Mouse (Mus musculus) neural tube, embryonic 15.5 days (tissue): ENCODE data around the gene Lpp. TPM values are rescaled to one million over a fixed set of nuclear protein-coding genes. Genes with fewer than 3 reads are reported as not detected.

Source experiments
- ATAC-seq: fragments of 200-750 bp; cut with Nextera tagmentation; 2 replicates; pipeline ENCODE4 v1.8.0; 2017; ENCODE audit warnings: mild to moderate bottlenecking, moderate TSS enrichment, moderate library complexity; ENCODE audit not compliant: low FRiP score
- H3K27ac ChIP-seq: fragments of 300-500 bp; sonication (generic); replicated peaks from 2 replicates; pipeline ENCODE4 v1.5.1; 2015; ENCODE audit warnings: mild to moderate bottlenecking, inconsistent platforms
- H3K27me3 ChIP-seq: fragments of 300-500 bp; sonication (generic); replicated peaks from 2 replicates; pipeline ENCODE4 v1.6.1; 2015; ENCODE audit warnings: inconsistent platforms
- H3K36me3 ChIP-seq: fragments of 300-500 bp; sonication (generic); 2 replicates; pipeline ENCODE4 v1.6.1; 2015; ENCODE audit warnings: inconsistent platforms
- H3K4me1 ChIP-seq: fragments of 300-500 bp; sonication (generic); 2 replicates; pipeline ENCODE4 v1.6.1; 2015; ENCODE audit warnings: inconsistent platforms
- H3K4me2 ChIP-seq: fragments of 300-500 bp; sonication (generic); 2 replicates; pipeline ENCODE4 v1.6.1; 2015; ENCODE audit warnings: inconsistent platforms, mild to moderate bottlenecking, moderate library complexity
- H3K4me3 ChIP-seq: fragments of 300-500 bp; sonication (generic); replicated peaks from 2 replicates; pipeline ENCODE4 v1.5.1; 2015; ENCODE audit warnings: mild to moderate bottlenecking, inconsistent platforms
- H3K9ac ChIP-seq: fragments of 300-500 bp; sonication (generic); replicated peaks from 2 replicates; pipeline ENCODE4 v1.6.1; 2015; ENCODE audit warnings: mild to moderate bottlenecking, inconsistent platforms
- H3K9me3 ChIP-seq: fragments of 300-500 bp; sonication (generic); replicated peaks from 2 replicates; pipeline ENCODE4 v1.6.1; 2016; ENCODE audit warnings: inconsistent platforms
- WGBS: fragments of 180-500 bp; shearing (Covaris S2); methylation state at CpG from one replicate; pipeline ENCODE4 v1.1.7; 2015; ENCODE audit warnings: mixed read lengths; 5-methylcytosine and 5-hydroxymethylcytosine counted together
- polyA plus RNA-seq: library from polyadenylated mRNA; unstranded; fragments of >200 nt; fragmentation: Nextera tagmentation; extraction: Ambion mirVana; gene quantifications from 2 replicates; pipeline ENCODE4 v1.2.1, GENCODE M21; 2015

Gene Lpp
- polyA plus RNA-seq, 1 experiment from 2014 or later = 10.6 TPM

- ATAC-seq = no peak
- no peak overlapping the region for H3K9ac ChIP-seq
- no peaks in the 10 kb centered on the region for H3K4me1 ChIP-seq
- no peaks in the 10 kb centered on the region for H3K36me3 ChIP-seq
- no peak overlapping the region for H3K4me3 ChIP-seq
- H3K4me2 ChIP-seq = no peak overlapping the region
- no peaks in the 10 kb centered on the region for H3K27me3 ChIP-seq
- no peaks in the 10 kb centered on the region for H3K9me3 ChIP-seq
- no peak overlapping the region for H3K27ac ChIP-seq
Measured at GRCm38 (mm10) chr16:24376478-24376877, 16.8 kb upstream of the Lpp start.

- H3K9me3 ChIP-seq = no peaks in the 10 kb centered on the region
- H3K9ac ChIP-seq = no peak overlapping the region
- no peak overlapping the region for H3K4me3 ChIP-seq
- H3K4me2 ChIP-seq = no peak overlapping the region
- ATAC-seq = no peak
- WGBS = 70% methylated on average over 5 of the region's 5 CpGs
- no peak overlapping the region for H3K27ac ChIP-seq
- H3K4me1 ChIP-seq = peaks cover 21% of the 10 kb centered on the region
- 0 out of 2 replicates have a peak, but pooled peaks cover 3% of the 10 kb centered on the region for H3K27me3 ChIP-seq
- no peaks in the 10 kb centered on the region for H3K36me3 ChIP-seq
Measured at GRCm38 (mm10) chr16:24390596-24390995, 2.7 kb upstream of the Lpp start.

GRCm38 (mm10) chr16:24391111-24391510 lies 2.2 kb upstream of the Lpp start:
- no peak for ATAC-seq
- Histone ChIP-seq H3K9me3 (no peaks in the 10 kb centered on the region), H3K4me2 (no peak overlapping the region), H3K4me1 (peaks cover 21% of the 10 kb centered on the region), H3K27ac (no peak overlapping the region), H3K27me3 (0 out of 2 replicates have a peak, but pooled peaks cover 3% of the 10 kb centered on the region), H3K4me3 (no peak overlapping the region), H3K36me3 (no peaks in the 10 kb centered on the region), H3K9ac (no peak overlapping the region)
- WGBS = 88% methylated on average over 3 of the region's 3 CpGs

- H3K27me3 ChIP-seq = 0 out of 2 replicates have a peak, but pooled peaks cover 3% of the 10 kb centered on the region
- H3K4me2 ChIP-seq = peak overlapping the region; percentile 93; the same call in 1 of the 2 replicates
Measured at GRCm38 (mm10) chr16:24391901-24392300, 1.4 kb upstream of the Lpp start.

GRCm38 (mm10) chr16:24393556-24394210 lies 376 bp downstream of the Lpp start:
- H3K27me3 ChIP-seq = 0 out of 2 replicates have a peak, but pooled peaks cover 5% of the 10 kb centered on the region
- H3K4me3 ChIP-seq = peak overlapping the region; percentile 78
- peak overlapping the region; percentile 85 for H3K9ac ChIP-seq
- H3K4me2 ChIP-seq = peak overlapping the region; percentile 93
- peak; percentile 42; the same call in 1 of the 2 replicates for ATAC-seq
- peaks cover 24% of the 10 kb centered on the region for H3K4me1 ChIP-seq
- no peaks in the 10 kb centered on the region for H3K36me3 ChIP-seq
- peak overlapping the region; percentile 87 for H3K27ac ChIP-seq
- H3K9me3 ChIP-seq = no peaks in the 10 kb centered on the region
- under 1% methylated on average over 40 of the region's 76 CpGs for WGBS

More at GRCm38 (mm10) chr16:24391901-24392300, 1.4 kb upstream of the Lpp start:
- Histone ChIP-seq H3K9ac (no peak overlapping the region), H3K27ac (no peak overlapping the region), H3K36me3 (no peaks in the 10 kb centered on the region), H3K9me3 (no peaks in the 10 kb centered on the region), H3K4me1 (peaks cover 24% of the 10 kb centered on the region), H3K4me3 (no peak overlapping the region)
- WGBS = 92% methylated on average over 7 of the region's 7 CpGs
- no peak for ATAC-seq

GRCm38 (mm10) chr16:24394211-24394991 lies 1.1 kb downstream of the Lpp start:
- WGBS = 11% methylated on average over 18 of the region's 18 CpGs
- no peak for ATAC-seq
- peak overlapping the region; percentile 87 for H3K27ac ChIP-seq

GRCm38 (mm10) chr16:24395100-24395499 lies 1.8 kb downstream of the Lpp start:
- no peak overlapping the region for H3K9ac ChIP-seq
- H3K27me3 ChIP-seq = 0 out of 2 replicates have a peak, but pooled peaks cover 5% of the 10 kb centered on the region
- no peak for ATAC-seq
- peak overlapping the region; percentile 93 for H3K4me2 ChIP-seq
- no peak overlapping the region for H3K27ac ChIP-seq
- 66% methylated on average over 2 of the region's 2 CpGs for WGBS
- no peaks in the 10 kb centered on the region for H3K36me3 ChIP-seq
- no peaks in the 10 kb centered on the region for H3K9me3 ChIP-seq
- peak overlapping the region; percentile 78; the same call in 1 of the 2 replicates for H3K4me3 ChIP-seq
- H3K4me1 ChIP-seq = peaks cover 27% of the 10 kb centered on the region

More at GRCm38 (mm10) chr16:24394211-24394991, 1.1 kb downstream of the Lpp start:
- peak overlapping the region; percentile 78 for H3K4me3 ChIP-seq
- peaks cover 24% of the 10 kb centered on the region for H3K4me1 ChIP-seq
- H3K27me3 ChIP-seq = 0 out of 2 replicates have a peak, but pooled peaks cover 5% of the 10 kb centered on the region
- peak overlapping the region; percentile 85 for H3K9ac ChIP-seq
- H3K9me3 ChIP-seq = no peaks in the 10 kb centered on the region
- no peaks in the 10 kb centered on the region for H3K36me3 ChIP-seq
- H3K4me2 ChIP-seq = peak overlapping the region; percentile 93

GRCm38 (mm10) chr16:24396504-24396903 lies 3.2 kb downstream of the Lpp start:
- Histone ChIP-seq H3K27me3 (0 out of 2 replicates have a peak, but pooled peaks cover 5% of the 10 kb centered on the region), H3K27ac (no peak overlapping the region), H3K4me2 (no peak overlapping the region), H3K4me3 (no peak overlapping the region), H3K36me3 (no peaks in the 10 kb centered on the region), H3K4me1 (peaks cover 27% of the 10 kb centered on the region), H3K9me3 (no peaks in the 10 kb centered on the region; the same call in 1 of the 2 replicates), H3K9ac (no peak overlapping the region)
- ATAC-seq = no peak
- 94% methylated on average over 7 of the region's 7 CpGs for WGBS

DNA sequence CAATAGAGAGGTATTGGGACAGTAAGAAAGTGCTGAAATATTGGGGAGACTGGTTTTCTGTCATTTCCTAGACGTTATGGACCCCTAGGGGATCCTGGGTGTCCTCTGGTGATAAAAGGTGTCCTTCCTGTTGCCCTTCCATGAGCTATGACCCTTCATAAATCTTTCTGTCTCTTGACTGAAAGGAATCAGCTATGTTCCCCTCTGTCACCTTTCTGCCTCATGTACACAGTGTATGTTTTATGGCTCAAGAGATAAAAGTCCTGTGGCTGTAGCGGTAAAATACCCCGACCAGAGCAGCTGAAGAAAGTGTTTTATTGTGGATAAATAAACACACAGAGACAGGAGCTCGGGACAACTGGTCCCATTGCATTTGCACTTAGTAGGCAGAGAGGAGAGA lies 5.2 kb downstream of the Lpp start:
- ATAC-seq = no peak
- Histone ChIP-seq H3K9me3 (no peaks in the 10 kb centered on the region; the same call in 1 of the 2 replicates), H3K4me3 (no peak overlapping the region), H3K27me3 (0 out of 2 replicates have a peak, but pooled peaks cover 5% of the 10 kb centered on the region), H3K4me1 (peaks cover 23% of the 10 kb centered on the region), H3K27ac (no peak overlapping the region), H3K4me2 (no peak overlapping the region), H3K36me3 (no peaks in the 10 kb centered on the region), H3K9ac (no peak overlapping the region)
- 9% methylated on average over 4 of the region's 4 CpGs for WGBS

DNA sequence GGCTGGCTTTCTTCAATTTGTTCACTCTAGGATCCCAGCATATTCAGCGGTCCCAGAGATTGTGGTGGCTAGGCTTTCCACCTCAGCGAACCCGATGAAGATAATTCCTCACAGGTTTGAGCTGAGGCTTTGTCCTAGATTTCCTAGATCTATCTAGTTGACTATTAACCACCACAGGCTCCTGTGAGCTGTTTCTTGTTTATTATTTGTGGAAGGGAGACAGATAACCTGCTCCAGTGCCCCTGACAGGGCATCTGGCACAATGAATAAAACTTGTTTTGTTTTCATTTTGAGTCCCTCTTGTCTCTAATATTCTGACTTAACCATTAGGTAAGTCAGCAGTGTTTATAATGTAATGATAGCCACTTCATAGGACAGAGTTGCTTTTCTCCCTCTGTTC lies 5.6 kb downstream of the Lpp start:
- 70% methylated on average over 3 of the region's 3 CpGs for WGBS
- peaks cover 22% of the 10 kb centered on the region for H3K4me1 ChIP-seq
- H3K27me3 ChIP-seq = 0 out of 2 replicates have a peak, but pooled peaks cover 5% of the 10 kb centered on the region
- no peak for ATAC-seq
- no peaks in the 10 kb centered on the region; the same call in 1 of the 2 replicates for H3K9me3 ChIP-seq
- no peak overlapping the region for H3K9ac ChIP-seq
- H3K27ac ChIP-seq = no peak overlapping the region
- H3K4me3 ChIP-seq = no peak overlapping the region
- H3K36me3 ChIP-seq = no peaks in the 10 kb centered on the region
- no peak overlapping the region for H3K4me2 ChIP-seq

DNA sequence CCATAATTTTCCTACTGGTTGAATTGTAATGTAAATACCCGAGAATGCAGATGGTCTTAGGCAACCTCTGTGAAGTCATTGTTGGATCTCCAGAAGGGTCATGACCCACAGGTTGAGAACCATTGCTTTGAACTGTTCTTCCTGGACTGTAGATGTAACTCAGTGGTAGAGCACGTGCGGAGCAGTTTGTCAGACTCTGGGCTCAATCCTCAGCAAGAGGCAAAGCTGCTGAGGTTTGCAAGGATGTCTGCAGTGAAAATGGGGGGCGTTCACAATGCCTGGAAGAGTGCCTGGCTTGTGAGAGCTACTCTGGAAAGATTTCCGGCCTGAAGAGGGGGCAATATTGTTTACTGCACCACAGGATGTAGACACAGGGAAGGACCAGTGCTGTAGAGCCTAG lies 6.2 kb downstream of the Lpp start:
- WGBS = 69% methylated on average over 5 of the region's 5 CpGs
- Histone ChIP-seq H3K4me1 (peaks cover 16% of the 10 kb centered on the region), H3K9ac (no peak overlapping the region), H3K4me3 (no peak overlapping the region), H3K36me3 (no peaks in the 10 kb centered on the region), H3K27me3 (0 out of 2 replicates have a peak, but pooled peaks cover 5% of the 10 kb centered on the region), H3K9me3 (no peaks in the 10 kb centered on the region; the same call in 1 of the 2 replicates), H3K27ac (no peak overlapping the region), H3K4me2 (no peak overlapping the region)
- ATAC-seq = no peak
